Mouse (Mus musculus): ENCODE results near the gene Arhgef28.
A peak's percentile ranks its signal among the peaks of the same experiment; 100 is the strongest.

Arhgef28 gene

GRCm38 (mm10) chr13:98205771-98206545 lies at the start of gene Arhgef28:
Arhgef28 (minus strand) TSS chr13:98206439.
- peak; percentile 87 for DNase-seq

- peak; percentile 10 for DNase-seq
Observed at GRCm38 (mm10) chr13:98254921-98255320, 48.7 kb upstream of the Arhgef28 start.

- no peak for DNase-seq
Observed at GRCm38 (mm10) chr13:98249594-98249993, 43.4 kb upstream of the Arhgef28 start.

GRCm38 (mm10) chr13:98245386-98245785 lies 39.1 kb upstream of the Arhgef28 start:
- DNase-seq = no peak

- no peak for DNase-seq
Observed at GRCm38 (mm10) chr13:98244571-98245350, 38.5 kb upstream of the Arhgef28 start.

GRCm38 (mm10) chr13:98241531-98242282 lies 35.5 kb upstream of the Arhgef28 start:
- DNase-seq = no peak

GRCm38 (mm10) chr13:98239978-98240641 lies 33.9 kb upstream of the Arhgef28 start:
- peak; percentile 84 for DNase-seq

- no peak for DNase-seq
Observed at GRCm38 (mm10) chr13:98235451-98235850, 29.2 kb upstream of the Arhgef28 start.

GRCm38 (mm10) chr13:98230511-98230910 lies 24.3 kb upstream of the Arhgef28 start:
- no peak for DNase-seq

GRCm38 (mm10) chr13:98226225-98226624 lies 20.0 kb upstream of the Arhgef28 start:
- DNase-seq = no peak

- peak; percentile 68 for DNase-seq
Observed at GRCm38 (mm10) chr13:98222848-98223247, 16.6 kb upstream of the Arhgef28 start.

GRCm38 (mm10) chr13:98210137-98210536 lies 3.9 kb upstream of the Arhgef28 start:
- DNase-seq = no peak

- peak; percentile 71 for DNase-seq
Observed at GRCm38 (mm10) chr13:98208842-98209241, 2.6 kb upstream of the Arhgef28 start.

GRCm38 (mm10) chr13:98206546-98206870 lies 269 bp upstream of the Arhgef28 start:
- no peak for DNase-seq

GRCm38 (mm10) chr13:98205111-98205510 lies 1.1 kb downstream of the Arhgef28 start:
- peak; percentile 48 for DNase-seq

- DNase-seq = no peak
Observed at GRCm38 (mm10) chr13:98204371-98204770, 1.9 kb downstream of the Arhgef28 start.

- DNase-seq = no peak
Observed at GRCm38 (mm10) chr13:98201436-98201835, 4.8 kb downstream of the Arhgef28 start.

GRCm38 (mm10) chr13:98192596-98192995 lies 13.6 kb downstream of the Arhgef28 start:
- DNase-seq = no peak

- no peak for DNase-seq
Observed at GRCm38 (mm10) chr13:98188500-98188899, 17.7 kb downstream of the Arhgef28 start.

GRCm38 (mm10) chr13:98187904-98188303 lies 18.3 kb downstream of the Arhgef28 start:
- DNase-seq = no peak

GRCm38 (mm10) chr13:98186179-98186578 lies 20.1 kb downstream of the Arhgef28 start:
- no peak for DNase-seq

- DNase-seq = no peak
Observed at GRCm38 (mm10) chr13:98184632-98185031, 21.6 kb downstream of the Arhgef28 start.

Measured in embryo, embryonic 11 days (tissue).